Mouse (Mus musculus): Measurements from ENCODE around the gene Anapc11. TPM values are rescaled to one million over a fixed set of nuclear protein-coding genes. Genes with fewer than 3 reads are reported as not detected.
A peak's percentile ranks its signal among the peaks of the same experiment; 100 is the strongest.

Gene Anapc11
- polyA plus RNA-seq, 1 experiment, result 137 TPM

DNA sequence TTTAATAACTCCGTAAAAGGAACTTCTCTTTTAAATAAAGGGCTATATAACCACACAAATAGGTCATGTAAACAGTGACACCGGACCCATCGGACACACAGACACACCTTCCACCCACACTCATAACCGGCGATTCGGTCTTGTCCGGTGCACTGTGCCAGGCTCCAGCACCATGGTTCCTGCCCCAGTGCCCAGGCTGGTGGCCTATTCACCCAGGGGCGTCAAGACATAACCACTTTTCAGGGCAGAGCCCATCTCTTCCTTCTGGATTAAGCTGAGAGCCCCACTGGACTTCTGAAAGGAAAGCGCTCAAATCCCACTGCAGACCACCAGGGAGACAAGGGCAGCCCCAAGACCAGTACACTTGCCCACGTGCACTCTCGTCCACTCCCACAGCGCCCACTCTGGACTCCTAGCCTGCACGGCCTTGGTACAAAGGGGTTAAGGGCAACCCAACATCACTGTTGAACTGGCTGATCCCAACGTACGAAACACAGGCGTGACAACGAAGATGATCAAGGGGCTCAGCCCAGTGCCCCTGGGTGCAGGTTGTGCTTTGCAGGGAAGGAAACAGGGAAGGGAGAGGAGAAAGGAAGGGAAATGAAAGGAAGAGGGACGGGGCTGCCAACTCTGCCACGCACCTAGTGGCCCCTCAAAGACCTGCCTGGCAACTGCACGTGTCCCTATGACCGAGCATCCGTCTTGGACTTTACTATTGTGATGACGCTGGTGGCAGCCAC, 30.6 kb downstream of the Anapc11 start:
- H3K4me3 ChIP-seq (ENCODE audit: insufficient read depth, low read depth, low read length), result no peak overlapping the region
- no peaks in the 10 kb centered on the region for H3K36me3 ChIP-seq (ENCODE audit: control insufficient read depth, insufficient read depth, low read length)
- peaks cover 41% of the 10 kb centered on the region for H3K4me1 ChIP-seq (ENCODE audit: control insufficient read depth, insufficient read depth, low read length)
- DNase-seq, result no peak
- no peaks in the 10 kb centered on the region for H3K27me3 ChIP-seq (replicated peaks; ENCODE audit: control insufficient read depth, insufficient read depth, low read length)
- WGBS, result 77% methylated on average over 23 of the region's 23 CpGs
- no peak for TF ChIP-seq POLR2A (IDR thresholded peaks at IDR 0.05; ENCODE audit: low read depth, low read length)
- no peak for TF ChIP-seq CTCF (conservative IDR thresholded peaks at IDR 0.05; ENCODE audit: insufficient read depth, insufficient read length, low read depth, low read length)
- H3K27ac ChIP-seq (ENCODE audit: insufficient read depth, low read depth, low read length), result no peak overlapping the region

DNA sequence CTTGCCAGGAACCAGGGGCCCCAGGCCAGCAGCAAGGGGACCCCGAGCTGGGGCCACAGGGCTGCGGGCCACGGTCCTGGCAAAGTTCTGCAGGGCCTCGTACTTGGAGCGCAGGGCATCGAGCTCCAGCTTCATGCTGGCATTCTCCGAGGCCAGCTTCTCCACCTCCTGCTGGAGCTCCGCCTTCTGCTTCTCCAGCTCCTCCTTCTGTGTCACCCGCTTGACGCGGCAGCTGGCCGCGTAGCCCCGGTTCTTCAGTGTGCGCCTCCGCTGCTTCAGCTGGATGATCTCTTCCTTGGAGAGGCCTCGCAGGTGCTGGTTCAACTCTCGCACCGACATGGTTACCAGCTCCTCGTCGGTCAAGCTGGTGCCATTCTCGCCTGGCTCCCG, 31.1 kb downstream of the Anapc11 start:
- peak overlapping the region; percentile 47 for H3K4me3 ChIP-seq (ENCODE audit: insufficient read depth, low read depth, low read length)
- WGBS, result 52% methylated on average over 23 of the region's 23 CpGs
- peaks cover 38% of the 10 kb centered on the region for H3K4me1 ChIP-seq (ENCODE audit: control insufficient read depth, insufficient read depth, low read length)
- DNase-seq, result peak; percentile 84
- H3K36me3 ChIP-seq (ENCODE audit: control insufficient read depth, insufficient read depth, low read length), result no peaks in the 10 kb centered on the region
- no peaks in the 10 kb centered on the region for H3K27me3 ChIP-seq (replicated peaks; ENCODE audit: control insufficient read depth, insufficient read depth, low read length)
- peak; percentile 17 for TF ChIP-seq POLR2A (IDR thresholded peaks at IDR 0.05; ENCODE audit: low read depth, low read length)
- TF ChIP-seq CTCF (conservative IDR thresholded peaks at IDR 0.05; ENCODE audit: insufficient read depth, insufficient read length, low read depth, low read length), result no peak
- H3K27ac ChIP-seq (ENCODE audit: insufficient read depth, low read depth, low read length), result peak overlapping the region; percentile 90

DNA sequence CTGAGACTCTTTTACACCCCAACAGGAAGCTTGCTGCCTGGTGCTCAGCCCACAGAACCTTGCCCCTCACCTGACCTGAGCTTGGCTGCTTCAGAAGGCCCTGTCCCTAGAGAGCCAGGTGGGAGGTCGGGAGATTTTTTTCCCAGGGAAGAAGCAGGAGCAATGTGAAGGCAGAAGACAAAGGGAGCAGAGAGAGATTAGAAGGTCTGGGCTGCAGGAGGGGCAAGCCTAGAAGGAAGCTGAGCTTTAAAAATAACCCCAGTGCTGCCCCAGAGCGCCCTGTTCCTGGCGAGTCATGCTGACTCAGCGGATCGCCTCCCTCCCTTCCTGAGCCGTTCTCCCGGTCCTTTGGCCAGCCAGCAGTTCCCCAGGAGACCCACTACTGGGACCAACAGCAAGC, 31.7 kb downstream of the Anapc11 start:
- WGBS, result 5% methylated on average over 7 of the region's 7 CpGs
- Histone ChIP-seq H3K27me3 (replicated peaks; ENCODE audit: control insufficient read depth, insufficient read depth, low read length) (no peaks in the 10 kb centered on the region), H3K4me3 (ENCODE audit: insufficient read depth, low read depth, low read length) (peak overlapping the region; percentile 47), H3K36me3 (ENCODE audit: control insufficient read depth, insufficient read depth, low read length) (no peaks in the 10 kb centered on the region), H3K4me1 (ENCODE audit: control insufficient read depth, insufficient read depth, low read length) (peaks cover 38% of the 10 kb centered on the region), H3K27ac (ENCODE audit: insufficient read depth, low read depth, low read length) (peak overlapping the region; percentile 90)
- TF ChIP-seq CTCF (conservative IDR thresholded peaks at IDR 0.05; ENCODE audit: insufficient read depth, insufficient read length, low read depth, low read length), result no peak
- TF ChIP-seq POLR2A (IDR thresholded peaks at IDR 0.05; ENCODE audit: low read depth, low read length), result no peak
- DNase-seq, result peak; percentile 76

DNA sequence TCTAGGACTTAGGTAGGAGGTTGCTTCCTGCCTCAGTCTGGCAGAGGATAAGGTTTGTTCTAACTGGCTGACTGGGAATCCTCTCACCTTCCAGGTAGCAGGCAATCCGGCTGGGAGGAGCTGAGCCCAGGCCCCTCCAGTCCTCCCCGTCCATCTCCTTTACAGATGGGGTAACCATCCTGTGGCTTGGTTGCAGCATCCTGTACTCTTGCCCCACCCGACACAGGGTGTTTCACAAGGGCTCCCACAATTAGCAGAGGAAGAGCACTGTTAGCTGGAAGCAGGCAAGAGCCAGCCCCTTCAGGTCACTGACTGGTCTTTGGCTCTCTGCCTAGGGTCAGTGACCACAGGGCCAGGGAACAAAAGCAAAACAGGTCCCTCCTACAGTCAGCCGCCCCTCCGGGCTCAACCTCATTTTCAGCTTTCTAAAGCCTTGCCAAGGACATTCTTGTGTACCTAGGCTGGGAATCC, 32.2 kb downstream of the Anapc11 start:
- DNase-seq, result peak; percentile 93
- no peaks in the 10 kb centered on the region for H3K27me3 ChIP-seq (replicated peaks; ENCODE audit: control insufficient read depth, insufficient read depth, low read length)
- no peaks in the 10 kb centered on the region for H3K36me3 ChIP-seq (ENCODE audit: control insufficient read depth, insufficient read depth, low read length)
- peaks cover 35% of the 10 kb centered on the region for H3K4me1 ChIP-seq (ENCODE audit: control insufficient read depth, insufficient read depth, low read length)
- peak overlapping the region; percentile 47 for H3K4me3 ChIP-seq (ENCODE audit: insufficient read depth, low read depth, low read length)
- TF ChIP-seq CTCF (conservative IDR thresholded peaks at IDR 0.05; ENCODE audit: insufficient read depth, insufficient read length, low read depth, low read length), result no peak
- no peak for TF ChIP-seq POLR2A (IDR thresholded peaks at IDR 0.05; ENCODE audit: low read depth, low read length)
- WGBS, result 4% methylated on average over 5 of the region's 5 CpGs
- peak overlapping the region; percentile 95 for H3K27ac ChIP-seq (ENCODE audit: insufficient read depth, low read depth, low read length)

DNA sequence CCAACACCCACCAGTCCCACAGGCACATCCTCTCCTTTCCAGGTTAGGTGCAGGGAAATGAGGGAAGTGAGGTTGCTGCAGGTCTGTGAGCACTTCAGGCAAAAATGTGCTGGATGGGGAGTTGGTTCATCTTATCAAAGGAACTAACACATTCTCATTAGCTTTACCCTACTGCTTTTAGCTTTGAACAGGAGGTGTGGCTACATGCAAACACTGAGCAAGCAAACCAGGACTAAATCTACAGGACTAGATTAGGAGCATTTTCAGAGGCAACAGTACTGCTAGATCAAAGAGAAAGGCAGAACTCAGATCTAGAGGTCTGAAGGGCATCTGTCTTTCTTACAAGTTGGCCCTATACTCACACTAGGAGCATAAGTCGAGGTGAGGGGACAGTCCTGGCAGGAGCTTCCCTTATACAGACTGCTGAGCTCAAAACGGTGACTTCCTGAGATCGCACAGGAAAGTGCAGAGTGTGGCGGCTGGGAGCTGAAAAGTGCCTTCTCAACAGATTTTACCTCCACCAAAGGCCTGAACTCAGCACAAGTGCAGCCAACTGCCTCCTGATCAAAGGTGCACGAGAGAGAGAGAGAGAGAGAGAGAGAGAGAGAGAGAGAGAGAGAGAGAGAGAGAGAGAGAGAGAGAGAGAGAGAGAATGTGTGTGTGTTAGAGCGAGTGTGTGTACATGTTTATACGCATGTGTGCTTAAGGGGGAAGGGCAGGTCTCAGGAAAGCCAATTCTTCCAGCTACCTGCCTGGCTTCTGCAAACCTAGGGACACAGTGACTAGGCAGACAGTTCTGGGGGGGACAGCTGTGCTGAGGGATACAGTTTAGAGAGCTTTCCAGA, 32.9 kb downstream of the Anapc11 start:
- Histone ChIP-seq H3K27me3 (replicated peaks; ENCODE audit: control insufficient read depth, insufficient read depth, low read length) (no peaks in the 10 kb centered on the region), H3K4me1 (ENCODE audit: control insufficient read depth, insufficient read depth, low read length) (peaks cover 34% of the 10 kb centered on the region), H3K4me3 (ENCODE audit: insufficient read depth, low read depth, low read length) (peak overlapping the region; percentile 41), H3K36me3 (ENCODE audit: control insufficient read depth, insufficient read depth, low read length) (no peaks in the 10 kb centered on the region), H3K27ac (ENCODE audit: insufficient read depth, low read depth, low read length) (peak overlapping the region; percentile 95)
- no peak for TF ChIP-seq POLR2A (IDR thresholded peaks at IDR 0.05; ENCODE audit: low read depth, low read length)
- TF ChIP-seq CTCF (conservative IDR thresholded peaks at IDR 0.05; ENCODE audit: insufficient read depth, insufficient read length, low read depth, low read length), result no peak
- 17% methylated on average over 7 of the region's 7 CpGs for WGBS
- peak; percentile 86 for DNase-seq

DNA sequence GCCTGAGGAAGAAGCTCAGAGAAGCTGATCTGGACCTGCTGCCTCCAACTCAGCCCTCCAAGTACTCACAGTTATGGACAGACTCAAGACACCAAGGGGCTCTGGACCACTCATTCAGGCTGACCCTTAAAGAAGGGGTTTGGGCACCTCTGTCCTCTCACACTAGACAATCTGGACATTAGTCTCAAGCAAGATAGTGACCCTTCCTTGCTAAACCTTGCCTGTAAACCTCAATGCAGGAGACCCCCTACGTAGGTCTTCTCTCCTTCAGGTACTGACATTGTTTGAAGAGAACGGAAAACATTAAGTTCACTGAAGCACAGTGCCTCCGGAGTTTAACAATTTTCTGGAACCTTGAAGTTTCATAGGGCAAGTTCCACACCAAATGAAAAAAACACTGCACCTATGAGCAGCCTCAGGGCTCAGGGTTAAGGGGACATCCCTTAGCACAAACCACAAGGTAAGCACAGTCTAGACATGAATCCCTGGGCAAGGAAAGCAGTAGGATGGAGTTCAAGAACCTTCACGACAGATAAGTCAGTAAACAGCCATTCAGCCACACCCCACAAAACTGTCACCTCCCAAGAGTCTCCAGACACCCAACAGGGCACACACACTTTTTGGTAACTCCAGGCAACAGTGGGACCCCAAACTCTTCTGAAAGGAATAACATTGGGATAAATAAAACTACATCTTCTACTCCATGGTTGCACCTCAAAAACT, 33.7 kb downstream of the Anapc11 start:
- peak overlapping the region; percentile 95 for H3K27ac ChIP-seq (ENCODE audit: insufficient read depth, low read depth, low read length)
- TF ChIP-seq POLR2A (IDR thresholded peaks at IDR 0.05; ENCODE audit: low read depth, low read length) (no peak), CTCF (conservative IDR thresholded peaks at IDR 0.05; ENCODE audit: insufficient read depth, insufficient read length, low read depth, low read length) (no peak)
- peak; percentile 45 for DNase-seq
- peaks cover 34% of the 10 kb centered on the region for H3K4me1 ChIP-seq (ENCODE audit: control insufficient read depth, insufficient read depth, low read length)
- H3K27me3 ChIP-seq (replicated peaks; ENCODE audit: control insufficient read depth, insufficient read depth, low read length), result no peaks in the 10 kb centered on the region
- H3K36me3 ChIP-seq (ENCODE audit: control insufficient read depth, insufficient read depth, low read length), result no peaks in the 10 kb centered on the region
- peak overlapping the region; percentile 92 for H3K4me3 ChIP-seq (ENCODE audit: insufficient read depth, low read depth, low read length)
- WGBS, result 34% methylated on average over 4 of the region's 4 CpGs
